Mouse (Mus musculus) liver, postnatal 0 days (tissue): ENCODE results near the gene Fyttd1.

Source experiments
- CTCF ChIP-seq: sonication (generic); IDR thresholded peaks from 2 replicates; pipeline ENCODE4 v1.5.1; 2016; ENCODE audit warnings: antibody characterized with exemption, low read depth
- EP300 ChIP-seq: IDR thresholded peaks from 2 replicates; pipeline ENCODE4 v1.6.1; 2016; ENCODE audit warnings: antibody characterized with exemption, low read depth, mild to moderate bottlenecking

- TF ChIP-seq CTCF (no peak), EP300 (no peak)
Measured at GRCm38 (mm10) chr16:32906186-32906585, 28.9 kb downstream of the Fyttd1 start.
